Mouse (Mus musculus) forebrain, embryonic 12.5 days (tissue): ENCODE data around the gene Commd3. TPM values are rescaled to one million over a fixed set of nuclear protein-coding genes. Genes with fewer than 3 reads are reported as not detected.

ENCODE experiments used
- ATAC-seq: fragments of 200-750 bp; cut with Nextera tagmentation; 2 replicates; pipeline ENCODE4 v1.8.0; 2017; ENCODE audit warnings: moderate TSS enrichment; ENCODE audit not compliant: low FRiP score
- H3K27ac ChIP-seq: fragments of 300-500 bp; sonication (generic); 2 replicates; pipeline ENCODE4 v1.5.1; 2016; ENCODE audit warnings: mild to moderate bottlenecking
- H3K27me3 ChIP-seq: fragments of 300-500 bp; sonication (generic); 2 replicates; pipeline ENCODE4 v1.6.1; 2016; ENCODE audit warnings: mild to moderate bottlenecking
- H3K36me3 ChIP-seq: fragments of 300-500 bp; sonication (generic); replicated peaks from 2 replicates; pipeline ENCODE4 v1.6.1; 2016; ENCODE audit warnings: mild to moderate bottlenecking
- H3K4me1 ChIP-seq: fragments of 300-500 bp; sonication (generic); 2 replicates; pipeline ENCODE4 v1.6.1; 2016
- H3K4me2 ChIP-seq: fragments of 300-500 bp; sonication (generic); 2 replicates; pipeline ENCODE4 v1.6.1; 2016; ENCODE audit warnings: mild to moderate bottlenecking, moderate library complexity
- H3K4me3 ChIP-seq: fragments of 300-500 bp; sonication (generic); replicated peaks from 2 replicates; pipeline ENCODE4 v1.5.1; 2016; ENCODE audit warnings: mild to moderate bottlenecking
- H3K9ac ChIP-seq: fragments of 300-500 bp; sonication (generic); 2 replicates; pipeline ENCODE4 v1.6.1; 2016; ENCODE audit warnings: mild to moderate bottlenecking
- H3K9me3 ChIP-seq: fragments of 300-500 bp; sonication (generic); 2 replicates; pipeline ENCODE4 v1.6.1; 2016
- WGBS: fragments of 180-500 bp; shearing (Covaris S2); methylation state at CpG from one replicate; pipeline ENCODE4 v1.1.7; 2016; 5-methylcytosine and 5-hydroxymethylcytosine counted together
- polyA plus RNA-seq: library from polyadenylated mRNA; unstranded; fragments of >200 nt; fragmentation: Nextera tagmentation; extraction: Ambion mirVana; gene quantifications from 2 replicates; pipeline ENCODE4 v1.2.1, GENCODE M21; 2016

Commd3 gene
- polyA plus RNA-seq = 156 and 162 TPM in 2 replicates

DNA sequence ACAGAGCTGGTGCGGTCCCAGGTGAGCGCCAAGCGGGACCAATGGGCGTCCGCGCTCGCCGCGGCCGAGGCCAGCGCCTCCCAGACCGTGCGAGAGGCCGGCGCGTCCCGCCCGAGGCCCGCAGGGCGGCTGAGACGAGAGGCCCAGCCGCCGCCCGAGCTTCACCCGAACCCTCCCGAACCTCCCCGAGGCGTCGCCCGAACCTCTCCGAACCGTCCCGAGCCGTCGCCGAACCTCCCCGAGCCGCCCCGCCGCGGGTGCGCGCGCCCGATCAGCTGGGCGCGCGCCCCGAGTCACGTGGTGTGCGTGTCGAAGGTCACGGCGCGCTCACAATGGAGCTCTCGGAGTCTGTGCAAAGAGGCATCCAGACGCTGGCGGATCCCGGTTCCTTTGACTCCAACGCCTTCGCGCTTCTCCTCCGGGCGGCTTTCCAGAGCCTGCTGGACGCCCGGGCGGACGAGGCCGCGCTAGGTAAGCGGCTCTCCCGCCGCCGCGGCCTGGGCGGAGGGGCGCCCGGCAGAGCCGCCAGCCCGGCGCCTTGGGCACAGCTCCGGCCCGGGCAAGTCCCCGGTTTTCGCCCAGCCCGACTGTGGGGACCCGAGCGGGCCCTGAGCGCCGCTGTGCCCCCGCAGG lies at the start of gene Commd3:
Gene Commd3 (plus strand): TSS at position 252 of the 633 bp plus-strand sequence.
- ATAC-seq = peak; percentile 80
- Histone ChIP-seq H3K27me3 (peaks cover 10% of the 10 kb centered on the region), H3K9ac (peak within 1 kb of the TSS; percentile 99), H3K27ac (peak within 1 kb of the TSS; percentile 99), H3K4me1 (peaks cover 22% of the 10 kb centered on the region), H3K4me3 (peak within 1 kb of the TSS; percentile 80), H3K36me3 (no peaks in the 10 kb centered on the region), H3K9me3 (no peaks in the 10 kb centered on the region), H3K4me2 (peak within 1 kb of the TSS; percentile 69)
- WGBS = under 1% methylated on average over 50 of the region's 91 CpGs

DNA sequence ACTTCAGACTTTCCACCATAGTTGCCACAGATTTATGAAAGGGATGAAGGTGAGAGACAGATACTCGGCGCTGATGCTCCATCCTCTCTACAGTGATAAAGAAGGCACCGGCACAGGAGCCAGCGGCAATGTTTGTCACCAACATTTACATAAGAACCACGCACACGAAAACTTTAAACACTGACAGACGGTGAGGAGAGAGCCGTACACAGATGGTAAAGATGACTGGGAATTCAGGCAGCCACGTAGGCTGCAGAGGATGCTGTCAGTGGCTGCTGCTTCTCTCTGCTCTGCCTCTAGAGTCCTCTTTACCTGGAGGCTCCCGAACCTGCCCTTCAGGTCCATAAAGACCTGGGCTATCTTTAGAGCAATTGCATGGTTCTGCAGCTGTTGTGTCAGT lies 49.0 kb upstream of the Commd3 start:
- Histone ChIP-seq H3K36me3 (no peaks in the 10 kb centered on the region), H3K27me3 (no peaks in the 10 kb centered on the region), H3K4me3 (no peak overlapping the region), H3K27ac (no peak overlapping the region), H3K4me2 (no peak overlapping the region), H3K9ac (no peak overlapping the region), H3K4me1 (peaks cover under 1% of the 10 kb centered on the region; the same call in 1 of the 2 replicates), H3K9me3 (no peaks in the 10 kb centered on the region)
- WGBS = 80% methylated on average over 10 of the region's 10 CpGs
- no peak for ATAC-seq

DNA sequence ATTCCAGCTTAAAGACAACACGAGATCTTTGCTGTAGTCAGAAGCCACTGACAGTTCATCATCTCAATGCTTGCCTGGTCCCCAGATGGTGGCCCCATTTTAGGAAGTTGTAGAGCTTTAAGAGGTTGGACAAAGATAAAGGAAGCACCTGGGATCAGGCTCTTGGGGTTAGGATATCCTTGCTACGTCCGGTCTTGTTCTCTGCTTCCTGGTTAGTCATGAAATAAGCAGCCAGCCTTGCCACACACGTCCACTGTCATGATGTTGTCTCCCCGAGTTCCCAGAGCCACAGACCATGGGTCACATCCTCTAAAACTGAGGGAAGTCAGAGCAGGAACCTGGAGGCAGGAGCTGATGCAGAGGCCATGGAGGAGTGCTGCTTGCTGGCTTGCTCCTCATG lies 41.6 kb upstream of the Commd3 start:
- no peaks in the 10 kb centered on the region for H3K27me3 ChIP-seq
- H3K4me3 ChIP-seq = no peak overlapping the region
- H3K27ac ChIP-seq = no peak overlapping the region
- H3K4me2 ChIP-seq = no peak overlapping the region
- no peak for ATAC-seq
- no peaks in the 10 kb centered on the region for H3K9me3 ChIP-seq
- H3K4me1 ChIP-seq = no peaks in the 10 kb centered on the region
- WGBS = 76% methylated on average over 5 of the region's 5 CpGs
- H3K36me3 ChIP-seq = no peaks in the 10 kb centered on the region
- no peak overlapping the region for H3K9ac ChIP-seq

DNA sequence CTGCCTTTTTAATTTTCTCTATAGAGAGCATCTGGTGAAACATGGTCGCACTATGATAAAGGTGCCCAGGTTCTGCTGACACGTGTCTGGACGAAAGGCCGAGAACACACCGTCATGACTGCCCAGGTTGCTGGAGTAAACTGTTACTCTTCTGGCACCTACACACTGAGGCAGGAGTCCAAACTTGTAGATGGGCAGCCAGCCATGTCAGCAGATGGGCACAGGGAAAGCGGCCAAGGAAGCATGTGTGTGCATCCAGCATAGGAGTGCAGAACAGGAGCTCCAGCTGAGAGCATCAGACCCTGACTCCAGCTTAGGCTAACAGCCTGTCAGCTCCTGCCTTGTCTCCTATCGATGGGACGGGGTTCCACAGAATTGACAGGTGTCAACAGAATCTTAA lies 37.1 kb upstream of the Commd3 start:
- no peak overlapping the region for H3K4me3 ChIP-seq
- no peak for ATAC-seq
- H3K27ac ChIP-seq = no peak overlapping the region
- 87% methylated on average over 8 of the region's 8 CpGs for WGBS
- no peak overlapping the region for H3K9ac ChIP-seq
- H3K27me3 ChIP-seq = no peaks in the 10 kb centered on the region
- H3K4me1 ChIP-seq = no peaks in the 10 kb centered on the region
- H3K9me3 ChIP-seq = no peaks in the 10 kb centered on the region
- no peak overlapping the region for H3K4me2 ChIP-seq
- no peaks in the 10 kb centered on the region for H3K36me3 ChIP-seq

DNA sequence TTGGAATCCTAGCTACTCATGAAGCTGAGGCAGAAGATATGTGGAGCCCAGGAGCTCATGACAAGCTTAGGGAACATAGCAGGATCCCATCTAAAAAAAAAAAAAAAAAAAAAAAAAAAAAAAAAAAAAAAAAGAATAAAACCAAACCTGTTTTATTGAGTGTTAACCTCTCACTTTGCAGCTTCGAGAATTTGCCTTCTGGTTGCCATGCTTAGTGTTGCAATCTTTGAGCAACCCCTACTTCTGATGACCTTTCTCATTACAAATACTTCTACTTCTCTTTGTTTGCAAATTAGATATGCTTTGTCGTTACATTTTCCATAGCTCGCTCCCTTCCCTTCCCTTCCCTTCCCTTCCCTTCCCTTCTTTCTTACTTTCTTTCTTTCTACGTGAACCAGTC lies 23.6 kb upstream of the Commd3 start:
- Histone ChIP-seq H3K9ac (no peak overlapping the region), H3K4me1 (no peaks in the 10 kb centered on the region)
- ATAC-seq = no peak

DNA sequence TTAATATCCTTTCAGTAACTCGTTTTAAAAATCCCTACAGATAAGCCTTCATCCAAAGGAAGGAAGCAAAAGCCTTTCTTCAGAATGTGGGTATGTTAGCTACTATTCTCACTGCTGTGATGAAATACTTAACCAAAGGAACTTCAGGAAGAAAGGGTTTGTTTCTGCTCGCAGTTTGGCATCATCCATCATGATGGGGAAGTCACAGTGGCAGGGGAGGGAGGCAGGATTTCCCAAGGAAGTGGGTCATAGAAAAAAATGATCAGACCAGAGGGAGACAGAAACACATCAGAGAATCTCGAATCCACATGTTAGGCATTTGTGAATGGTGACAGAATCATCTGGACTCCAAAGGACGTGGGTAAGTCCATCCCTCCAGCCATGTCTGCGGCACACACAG lies 17.4 kb upstream of the Commd3 start:
- Histone ChIP-seq H3K4me1 (no peaks in the 10 kb centered on the region), H3K27me3 (no peaks in the 10 kb centered on the region; the same call in 1 of the 2 replicates), H3K36me3 (no peaks in the 10 kb centered on the region), H3K27ac (no peak overlapping the region), H3K4me2 (no peak overlapping the region), H3K9me3 (no peaks in the 10 kb centered on the region), H3K4me3 (no peak overlapping the region), H3K9ac (no peak overlapping the region)
- ATAC-seq = no peak
- WGBS = 80% methylated on average over 5 of the region's 5 CpGs

More for the DNA sequence above, 23.6 kb upstream of the Commd3 start:
- Histone ChIP-seq H3K4me2 (no peak overlapping the region), H3K36me3 (no peaks in the 10 kb centered on the region), H3K9me3 (no peaks in the 10 kb centered on the region), H3K4me3 (no peak overlapping the region), H3K27ac (no peak overlapping the region), H3K27me3 (no peaks in the 10 kb centered on the region; the same call in 1 of the 2 replicates)
- 86% methylated on average over 4 of the region's 4 CpGs for WGBS

DNA sequence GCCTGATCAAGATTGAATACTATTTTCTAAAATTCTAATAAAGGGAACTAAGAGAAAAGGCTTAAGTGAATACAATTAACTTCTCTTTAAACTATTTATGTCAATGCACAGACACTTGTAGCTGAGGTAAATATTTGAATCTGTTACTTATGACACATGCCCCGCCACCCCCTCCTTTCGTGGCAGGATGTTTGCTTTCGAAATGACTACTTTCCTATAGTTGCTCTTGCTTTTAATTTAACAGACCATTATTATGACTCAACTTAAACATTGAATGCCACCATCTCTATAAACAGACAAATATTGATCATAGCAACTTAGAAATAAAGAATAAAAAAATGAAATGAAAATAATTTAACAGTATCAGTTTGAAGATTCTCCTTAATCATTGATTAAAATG lies 8.2 kb upstream of the Commd3 start:
- no peak overlapping the region for H3K27ac ChIP-seq
- no peaks in the 10 kb centered on the region for H3K4me1 ChIP-seq
- H3K27me3 ChIP-seq = no peaks in the 10 kb centered on the region
- H3K4me3 ChIP-seq = no peak overlapping the region
- H3K4me2 ChIP-seq = no peak overlapping the region
- H3K9ac ChIP-seq = no peak overlapping the region
- no peak for ATAC-seq
- 91% methylated on average over 3 of the region's 3 CpGs for WGBS
- H3K36me3 ChIP-seq = no peaks in the 10 kb centered on the region
- no peaks in the 10 kb centered on the region for H3K9me3 ChIP-seq

DNA sequence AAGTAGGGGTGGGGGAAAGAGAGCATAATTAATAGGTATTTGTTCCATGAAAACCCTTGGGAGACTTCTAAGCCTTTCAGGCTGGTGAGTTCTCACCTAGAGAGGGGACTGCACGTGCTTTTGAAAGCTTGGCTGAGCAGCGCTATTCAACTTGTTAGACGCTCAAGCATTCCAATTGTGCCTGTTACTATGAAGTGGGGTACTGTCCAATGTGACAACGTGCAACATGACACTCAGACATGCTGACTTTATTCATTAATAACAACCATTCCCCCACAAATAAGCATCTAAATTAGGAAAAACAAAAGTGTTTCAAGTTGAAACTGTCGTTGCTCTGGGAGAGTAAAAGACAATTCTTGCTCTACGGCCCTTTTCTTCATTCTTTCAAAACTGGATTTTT lies 1.1 kb upstream of the Commd3 start:
- Histone ChIP-seq H3K36me3 (no peaks in the 10 kb centered on the region), H3K9me3 (no peaks in the 10 kb centered on the region), H3K9ac (no peak overlapping the region), H3K4me2 (no peak overlapping the region), H3K4me1 (peaks cover 20% of the 10 kb centered on the region), H3K4me3 (no peak overlapping the region), H3K27ac (no peak overlapping the region), H3K27me3 (peaks cover 10% of the 10 kb centered on the region)
- no peak for ATAC-seq
- 3% methylated on average over 6 of the region's 6 CpGs for WGBS

DNA sequence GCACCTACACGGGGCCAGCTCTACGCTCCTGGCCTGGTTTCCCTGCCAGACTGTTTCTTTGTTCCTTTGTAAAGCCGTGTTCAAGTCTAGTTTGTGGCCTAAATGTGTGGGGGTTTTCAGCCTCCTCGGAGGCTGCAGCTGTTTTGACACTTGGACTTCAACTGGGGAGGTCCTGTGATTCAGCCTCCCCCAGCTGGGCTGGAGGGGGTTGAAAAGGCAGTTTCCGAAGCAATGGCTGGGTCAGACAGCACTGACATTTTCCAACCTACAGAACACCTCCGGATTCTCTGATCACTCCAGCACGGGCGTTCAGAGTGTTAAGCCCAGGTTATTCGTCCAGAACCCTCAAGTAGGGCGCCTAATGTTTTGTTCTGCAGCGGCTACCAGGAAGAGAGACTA lies 581 bp downstream of the Commd3 start:
- Histone ChIP-seq H3K9me3 (no peaks in the 10 kb centered on the region), H3K27ac (peak overlapping the region; percentile 99), H3K4me1 (peaks cover 22% of the 10 kb centered on the region), H3K4me2 (peak overlapping the region; percentile 69), H3K36me3 (no peaks in the 10 kb centered on the region), H3K4me3 (peak overlapping the region; percentile 80), H3K9ac (peak overlapping the region; percentile 99), H3K27me3 (peaks cover 10% of the 10 kb centered on the region)
- ATAC-seq = no peak
- 1% methylated on average over 11 of the region's 11 CpGs for WGBS

DNA sequence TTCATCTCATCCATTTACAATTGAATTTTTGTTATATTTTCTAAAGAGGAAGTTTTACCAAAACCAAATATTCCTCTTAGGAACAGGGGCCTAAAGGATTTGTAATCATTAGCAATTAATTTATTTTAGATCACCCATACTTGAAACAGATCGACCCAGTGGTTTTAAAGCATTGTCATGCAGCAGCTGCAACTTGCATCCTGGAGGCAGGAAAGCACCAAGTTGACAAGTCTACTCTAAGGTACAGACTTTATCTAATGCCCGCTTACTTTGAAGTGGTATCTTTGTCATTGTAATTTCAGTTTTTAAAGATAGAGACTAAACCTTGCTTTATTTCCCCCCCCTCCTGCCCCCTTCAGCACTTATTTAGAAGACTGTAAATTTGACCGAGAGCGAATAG lies 1.6 kb downstream of the Commd3 start:
- Histone ChIP-seq H3K9ac (no peak overlapping the region), H3K36me3 (no peaks in the 10 kb centered on the region), H3K27me3 (peaks cover 10% of the 10 kb centered on the region), H3K4me1 (peaks cover 28% of the 10 kb centered on the region), H3K9me3 (no peaks in the 10 kb centered on the region), H3K4me2 (no peak overlapping the region), H3K27ac (no peak overlapping the region), H3K4me3 (no peak overlapping the region; the same call in 1 of the 2 replicates)
- 30% methylated on average over 4 of the region's 4 CpGs for WGBS
- ATAC-seq = no peak

DNA sequence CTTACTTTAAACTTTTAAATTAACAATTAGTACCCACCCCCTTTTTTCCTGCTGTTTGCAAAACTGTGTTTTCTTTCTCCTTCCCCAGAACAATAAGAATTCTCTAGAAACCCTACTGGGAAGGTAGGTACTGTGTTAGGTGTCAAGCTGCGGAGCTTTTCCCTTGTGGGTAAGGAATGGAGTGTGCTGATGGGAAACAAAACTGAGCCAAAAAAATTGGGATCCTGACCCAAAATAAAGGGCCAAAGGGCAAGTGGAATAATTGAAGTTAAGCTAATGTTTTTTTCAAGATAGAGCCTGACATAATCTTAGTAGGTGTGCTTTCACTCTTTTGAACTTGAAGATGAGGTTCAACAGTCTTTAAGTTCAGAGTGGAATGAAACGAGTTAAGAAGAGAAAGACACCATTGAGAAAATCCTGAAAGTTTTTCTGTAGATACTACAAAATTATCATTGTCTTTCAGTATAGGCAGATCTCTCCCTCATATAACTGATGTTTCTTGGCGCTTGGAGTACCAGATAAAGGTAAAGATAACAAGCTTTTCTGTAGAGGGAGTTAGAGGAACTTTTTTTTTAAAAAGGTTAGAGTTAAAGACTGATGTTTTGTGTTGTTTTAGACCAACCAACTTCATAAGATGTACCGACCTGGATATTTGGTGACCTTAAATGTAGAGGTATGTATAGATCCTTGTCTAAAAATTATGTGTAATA lies 2.2 kb downstream of the Commd3 start:
- no peak for ATAC-seq
- peaks cover 13% of the 10 kb centered on the region for H3K27me3 ChIP-seq
- no peak overlapping the region for H3K4me3 ChIP-seq
- H3K9ac ChIP-seq = no peak overlapping the region
- H3K4me1 ChIP-seq = peaks cover 32% of the 10 kb centered on the region
- H3K27ac ChIP-seq = no peak overlapping the region
- H3K4me2 ChIP-seq = no peak overlapping the region
- WGBS = 33% methylated on average over 4 of the region's 4 CpGs
- no peaks in the 10 kb centered on the region for H3K36me3 ChIP-seq
- no peaks in the 10 kb centered on the region for H3K9me3 ChIP-seq

DNA sequence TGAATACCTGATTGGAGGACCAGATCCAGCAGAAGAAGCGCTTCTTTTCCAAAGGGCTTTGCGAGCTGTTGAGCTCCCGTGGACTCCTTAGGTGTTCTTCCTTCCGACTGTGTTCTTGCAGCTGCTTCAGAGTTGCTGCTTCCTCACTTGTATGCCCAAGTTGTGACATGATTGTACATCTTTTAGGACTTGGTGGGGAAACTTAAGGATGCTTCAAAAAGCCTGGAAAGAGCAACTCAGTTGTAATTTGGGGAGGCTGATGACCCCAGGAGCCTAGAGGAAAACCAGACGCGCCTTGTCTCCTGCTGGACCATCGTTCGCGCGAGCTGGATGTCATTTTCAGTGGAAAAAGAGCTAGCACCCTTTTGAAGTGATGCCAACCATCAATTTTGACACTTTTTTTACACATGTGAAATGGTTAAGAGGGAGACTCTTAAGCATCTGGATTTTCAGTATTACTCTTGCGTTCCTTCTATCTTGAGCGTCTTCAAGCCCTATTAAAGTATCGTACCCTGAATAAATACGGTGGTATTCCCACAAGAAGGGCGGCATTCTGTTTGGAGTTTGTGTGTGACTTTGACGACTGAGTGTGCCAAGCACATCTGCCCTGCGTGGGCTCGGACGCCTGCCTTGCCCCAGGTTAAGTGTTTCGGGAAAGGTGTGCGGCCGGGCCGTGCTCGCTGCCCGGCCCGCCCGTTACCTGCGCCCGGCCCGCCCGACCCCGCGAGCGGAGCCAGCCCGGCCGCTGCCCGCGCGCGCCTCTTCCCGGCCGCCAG lies 3.7 kb downstream of the Commd3 start:
- no peak for ATAC-seq
- H3K4me2 ChIP-seq = peak overlapping the region; percentile 88
- H3K9ac ChIP-seq = peak overlapping the region; percentile 96
- H3K27me3 ChIP-seq = peaks cover 26% of the 10 kb centered on the region
- peak overlapping the region; percentile 98 for H3K27ac ChIP-seq
- WGBS = 3% methylated on average over 37 of the region's 42 CpGs
- no peaks in the 10 kb centered on the region for H3K9me3 ChIP-seq
- peak overlapping the region; percentile 85 for H3K4me3 ChIP-seq
- no peaks in the 10 kb centered on the region for H3K36me3 ChIP-seq
- peaks cover 41% of the 10 kb centered on the region for H3K4me1 ChIP-seq
